Mouse (Mus musculus) heart, adult 2 months (tissue): Measurements from ENCODE around the gene Ndufa7. TPM values are rescaled to one million over a fixed set of nuclear protein-coding genes. Genes with fewer than 3 reads are reported as not detected.
A peak's percentile ranks its signal among the peaks of the same experiment; 100 is the strongest.

Experiments
- DNase-seq, 2 experiments: peaks; one replicate each; pipeline ENCODE4 v3.0.0; 2021
- H3K27ac ChIP-seq: fragments of 200-600 bp; 2 replicates; pipeline ENCODE4 v1.8.1; 2022
- H3K27me3 ChIP-seq: fragments of 200-500 bp; 2 replicates; pipeline ENCODE4 v1.6.1; 2012; ENCODE audit warnings: mild to moderate bottlenecking, low read length, inconsistent platforms, mixed read lengths; ENCODE audit not compliant: control insufficient read depth, insufficient read depth
- H3K36me3 ChIP-seq: fragments of 200-500 bp; 2 replicates; pipeline ENCODE4 v1.6.1; 2012; ENCODE audit warnings: low read length, inconsistent platforms; ENCODE audit not compliant: control insufficient read depth, insufficient read depth
- H3K4me1 ChIP-seq: fragments of 200-500 bp; 2 replicates; pipeline ENCODE4 v1.6.1; 2011; ENCODE audit warnings: low read length; ENCODE audit not compliant: control insufficient read depth, insufficient read depth
- H3K4me3 ChIP-seq: fragments of 200-600 bp; 2 replicates; pipeline ENCODE4 v1.8.1; 2022
- H3K79me2 ChIP-seq: fragments of 200-500 bp; replicated peaks from 2 replicates; pipeline ENCODE4 v1.6.1; 2012; ENCODE audit warnings: mild to moderate bottlenecking, inconsistent platforms, low read length, moderate library complexity, mixed read lengths; ENCODE audit not compliant: control insufficient read depth, insufficient read depth
- H3K9ac ChIP-seq: fragments of 200-500 bp; 2 replicates; pipeline ENCODE4 v1.6.1; 2012; ENCODE audit warnings: low read depth, mild to moderate bottlenecking, control low read depth, inconsistent platforms, low read length, mixed read lengths
- CTCF ChIP-seq: fragments of 200-600 bp; IDR thresholded peaks from 2 replicates; pipeline ENCODE4 v1.8.1; 2022; ENCODE audit warnings: antibody characterized with exemption, mild to moderate bottlenecking, moderate library complexity
- EP300 ChIP-seq: fragments of 200-500 bp; IDR thresholded peaks from 2 replicates; pipeline ENCODE4 v1.6.1; 2011; ENCODE audit warnings: low read depth, low read length, control low read depth; ENCODE audit not compliant: insufficient read depth
- POLR2A ChIP-seq: fragments of 200-500 bp; IDR thresholded peaks from 2 replicates; pipeline ENCODE4 v1.6.1; 2011; ENCODE audit warnings: mild to moderate bottlenecking, low read depth, low read length, control low read depth; ENCODE audit not compliant: insufficient read depth
- WGBS: fragments of 180-500 bp; shearing (Covaris S2); methylation state at CpG from one replicate; pipeline ENCODE4 v1.1.7; 2018; 5-methylcytosine and 5-hydroxymethylcytosine counted together
- intact Hi-C: fragments of 180-260 bp; cut with DNase I; formaldehyde crosslinking; loops from one replicate; pipeline ENCODE4 v1.15.1; 2025
- polyA plus RNA-seq: library from polyadenylated mRNA; depleted of rRNA; stranded (reverse); fragments of >200 nt; gene quantifications from 2 replicates; pipeline ENCODE4 v1.2.3, GENCODE M21; 2012
- total RNA-seq, 2 experiments: library from RNA; stranded (reverse); gene quantifications; 2 replicates each; pipeline ENCODE4 v1.2.3; 2021

Ndufa7 gene
- total and polyA plus RNA-seq, 3 experiments: 609 to 755 (median 707) TPM

DNA sequence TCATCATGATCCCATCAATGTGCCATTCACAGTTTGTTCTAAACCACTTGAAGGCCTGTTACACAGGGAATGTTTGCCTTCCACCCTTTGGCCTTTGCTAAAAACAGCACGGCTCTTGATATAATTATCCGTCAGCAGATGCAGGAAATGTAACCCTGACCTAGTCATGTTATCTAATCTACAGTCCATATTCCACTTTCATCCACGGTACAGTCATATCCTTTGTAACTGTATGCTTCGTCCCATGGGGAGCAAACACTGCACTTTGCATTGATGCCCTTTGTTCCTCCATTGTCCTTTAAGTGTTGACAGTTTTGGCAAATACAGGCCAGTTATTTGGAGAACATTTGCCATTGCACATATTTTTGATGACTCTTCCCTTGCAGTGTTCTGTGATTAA is 35.6 kb upstream of the Ndufa7 start:
- Histone ChIP-seq H3K27me3 (no peaks in the 10 kb centered on the region), H3K4me1 (peaks cover 4% of the 10 kb centered on the region), H3K79me2 (no peaks in the 10 kb centered on the region), H3K9ac (no peak overlapping the region), H3K27ac (peak overlapping the region; percentile 48), H3K4me3 (no peak overlapping the region), H3K36me3 (peaks cover 4% of the 10 kb centered on the region)
- TF ChIP-seq POLR2A (no peak), CTCF (no peak), EP300 (no peak)
- WGBS: 6% methylated on average over 4 of the region's 4 CpGs
- intact Hi-C loops: no loop called here
- no peak for DNase-seq

DNA sequence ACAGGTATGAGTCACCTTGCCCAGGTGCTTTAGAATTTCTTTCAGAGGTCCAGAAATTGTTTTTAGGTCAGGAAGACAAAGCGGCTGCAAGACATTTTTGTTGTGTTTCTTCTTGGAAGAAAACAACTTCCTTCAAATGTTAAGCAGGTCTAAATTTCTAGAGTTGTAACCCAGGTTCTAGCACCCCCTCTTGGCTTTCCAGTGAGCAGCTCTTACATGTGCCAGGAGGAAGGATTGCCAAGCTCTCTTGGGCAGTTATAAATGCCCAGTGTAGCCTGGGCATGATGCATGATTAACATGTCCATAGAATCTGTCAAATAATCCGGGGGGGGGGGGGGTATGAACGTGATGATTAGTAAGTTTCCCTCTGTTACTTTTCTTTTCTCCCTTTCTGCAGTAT is 26.1 kb upstream of the Ndufa7 start:
- TF ChIP-seq POLR2A (no peak), CTCF (peak; percentile 72), EP300 (0 out of 2 replicates have a peak, but pooled peaks have one; percentile 29)
- Histone ChIP-seq H3K79me2 (no peaks in the 10 kb centered on the region), H3K4me1 (peaks cover 1% of the 10 kb centered on the region; the same call in 1 of the 2 replicates), H3K27me3 (no peaks in the 10 kb centered on the region), H3K36me3 (0 out of 2 replicates have a peak, but pooled peaks cover 1% of the 10 kb centered on the region), H3K9ac (no peak overlapping the region), H3K4me3 (no peak overlapping the region), H3K27ac (no peak overlapping the region)
- intact Hi-C loops: no loop called here
- no peak for DNase-seq
- 21% methylated on average over 3 of the region's 3 CpGs for WGBS

DNA sequence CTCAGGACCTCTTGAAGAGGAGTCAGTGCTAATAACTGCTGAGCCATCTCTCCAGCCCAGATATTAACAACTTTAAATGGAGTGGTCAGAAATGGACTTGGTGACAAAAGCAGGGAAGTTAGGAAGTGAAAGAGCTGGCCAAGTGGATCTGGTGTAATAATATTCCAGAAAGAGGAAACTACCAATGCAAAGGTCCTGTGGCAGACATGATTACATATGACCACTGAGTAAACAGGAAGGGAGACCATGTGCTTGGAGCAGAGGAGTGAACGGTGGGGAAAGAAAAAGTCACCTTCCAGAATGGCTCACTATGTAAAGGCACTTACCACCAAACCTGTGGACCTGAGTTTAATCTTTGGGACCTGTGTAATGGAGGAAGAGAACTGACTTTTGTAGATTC is 25.1 kb upstream of the Ndufa7 start:
- no peak for TF ChIP-seq CTCF
- no peak for TF ChIP-seq EP300
- peaks cover 1% of the 10 kb centered on the region; the same call in 1 of the 2 replicates for H3K4me1 ChIP-seq
- H3K27ac ChIP-seq: no peak overlapping the region
- H3K9ac ChIP-seq: no peak overlapping the region
- no peaks in the 10 kb centered on the region for H3K27me3 ChIP-seq
- no peaks in the 10 kb centered on the region for H3K79me2 ChIP-seq
- 40% methylated on average over 1 of the region's 1 CpGs for WGBS
- no peak overlapping the region for H3K4me3 ChIP-seq
- H3K36me3 ChIP-seq: 0 out of 2 replicates have a peak, but pooled peaks cover 1% of the 10 kb centered on the region
- intact Hi-C loops: no loop called here
- no peak for DNase-seq

DNA sequence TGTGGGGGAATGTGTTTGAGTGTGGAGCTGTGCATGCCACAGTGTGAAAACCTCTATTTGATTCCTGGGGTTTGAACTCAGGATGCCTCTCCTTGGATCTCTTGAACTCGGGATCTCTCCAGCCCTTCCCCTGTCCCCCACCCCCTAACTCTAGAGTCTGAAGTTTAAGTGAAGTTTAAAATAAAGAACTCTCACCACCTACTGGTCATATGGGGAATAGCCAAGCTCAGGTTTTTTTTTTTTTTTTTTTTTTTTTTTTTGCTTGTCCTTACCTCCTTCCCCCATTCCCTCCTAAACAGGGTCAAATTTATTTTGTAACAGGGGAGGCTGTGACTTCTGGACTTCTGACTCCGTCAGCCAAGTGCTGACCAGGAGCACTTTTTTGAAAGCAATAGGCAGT is 22.2 kb upstream of the Ndufa7 start:
- no peak for TF ChIP-seq POLR2A
- TF ChIP-seq EP300: no peak
- peak; percentile 73 for TF ChIP-seq CTCF
- no peak for DNase-seq
- no peaks in the 10 kb centered on the region for H3K36me3 ChIP-seq
- no peak overlapping the region for H3K4me3 ChIP-seq
- no peaks in the 10 kb centered on the region; the same call in 1 of the 2 replicates for H3K4me1 ChIP-seq
- intact Hi-C loops: loop anchor here (1.0 to 5.0 kb wide), 2 partner anchors 56 to 365 kb away; no protein-coding TSS in a partner anchor
- no peak overlapping the region for H3K9ac ChIP-seq
- 1% methylated on average over 2 of the region's 2 CpGs for WGBS
- no peak overlapping the region for H3K27ac ChIP-seq
- no peaks in the 10 kb centered on the region for H3K27me3 ChIP-seq
- H3K79me2 ChIP-seq: no peaks in the 10 kb centered on the region

DNA sequence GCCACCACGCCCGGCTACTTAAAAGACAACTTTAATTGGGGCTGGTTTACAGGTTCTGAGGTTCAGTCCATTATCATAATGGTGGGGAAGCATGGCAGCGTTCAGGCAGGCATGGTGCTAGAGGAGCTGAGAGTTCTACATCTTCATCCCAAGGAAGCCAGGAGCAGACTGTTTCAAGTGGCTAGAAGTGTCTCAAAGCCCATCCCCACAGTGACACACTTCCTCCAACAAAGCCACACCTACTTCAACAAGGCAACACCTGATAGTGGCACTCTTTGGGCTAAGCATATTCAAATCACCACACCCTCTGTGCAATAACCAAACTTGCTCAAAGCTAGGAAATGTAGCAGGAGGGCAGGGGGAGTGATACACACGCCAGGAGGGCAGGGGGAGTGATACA is 20.2 kb upstream of the Ndufa7 start:
- H3K4me1 ChIP-seq: no peaks in the 10 kb centered on the region; the same call in 1 of the 2 replicates
- H3K4me3 ChIP-seq: no peak overlapping the region
- H3K27me3 ChIP-seq: no peaks in the 10 kb centered on the region
- intact Hi-C loops: loop anchor here (5.0 kb wide), 1 partner anchor 367 kb away; no protein-coding TSS in a partner anchor
- no peaks in the 10 kb centered on the region for H3K36me3 ChIP-seq
- DNase-seq: no peak
- no peak overlapping the region for H3K27ac ChIP-seq
- no peak overlapping the region for H3K9ac ChIP-seq
- no peaks in the 10 kb centered on the region for H3K79me2 ChIP-seq
- TF ChIP-seq POLR2A: no peak
- TF ChIP-seq CTCF: no peak
- TF ChIP-seq EP300: no peak
- 63% methylated on average over 4 of the region's 4 CpGs for WGBS

DNA sequence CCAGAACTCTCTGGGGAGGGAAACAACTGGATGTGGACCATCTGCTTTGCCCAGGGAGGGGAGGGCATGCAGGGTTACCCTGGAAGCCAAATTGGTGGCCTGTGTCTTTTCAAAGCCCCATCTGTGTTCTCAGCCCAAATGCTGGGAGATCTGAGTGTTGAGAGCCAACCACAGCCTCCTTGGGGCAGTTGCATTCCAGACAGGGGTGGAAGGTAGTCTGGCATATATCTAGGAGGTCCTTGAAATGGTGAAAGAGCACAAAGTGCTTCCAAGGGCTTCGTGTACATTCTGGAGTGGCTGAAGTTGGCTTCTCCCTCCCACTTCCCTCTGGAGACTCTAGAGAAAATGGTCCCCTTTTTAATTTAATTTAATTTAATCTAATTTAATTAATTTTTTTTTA is 19.6 kb upstream of the Ndufa7 start:
- no peak for TF ChIP-seq POLR2A
- no peak for TF ChIP-seq EP300
- no peak for TF ChIP-seq CTCF
- Histone ChIP-seq H3K4me3 (no peak overlapping the region), H3K27me3 (no peaks in the 10 kb centered on the region), H3K9ac (no peak overlapping the region), H3K36me3 (no peaks in the 10 kb centered on the region), H3K27ac (no peak overlapping the region), H3K79me2 (no peaks in the 10 kb centered on the region), H3K4me1 (no peaks in the 10 kb centered on the region; the same call in 1 of the 2 replicates)
- 20% methylated on average over 1 of the region's 1 CpGs for WGBS
- intact Hi-C loops: loop anchor here (5.0 kb wide), 1 partner anchor 367 kb away; no protein-coding TSS in a partner anchor
- DNase-seq: no peak
